Comparison of ENCODE assay signal across 21 mouse cellular contexts in the genomic region with DNA sequence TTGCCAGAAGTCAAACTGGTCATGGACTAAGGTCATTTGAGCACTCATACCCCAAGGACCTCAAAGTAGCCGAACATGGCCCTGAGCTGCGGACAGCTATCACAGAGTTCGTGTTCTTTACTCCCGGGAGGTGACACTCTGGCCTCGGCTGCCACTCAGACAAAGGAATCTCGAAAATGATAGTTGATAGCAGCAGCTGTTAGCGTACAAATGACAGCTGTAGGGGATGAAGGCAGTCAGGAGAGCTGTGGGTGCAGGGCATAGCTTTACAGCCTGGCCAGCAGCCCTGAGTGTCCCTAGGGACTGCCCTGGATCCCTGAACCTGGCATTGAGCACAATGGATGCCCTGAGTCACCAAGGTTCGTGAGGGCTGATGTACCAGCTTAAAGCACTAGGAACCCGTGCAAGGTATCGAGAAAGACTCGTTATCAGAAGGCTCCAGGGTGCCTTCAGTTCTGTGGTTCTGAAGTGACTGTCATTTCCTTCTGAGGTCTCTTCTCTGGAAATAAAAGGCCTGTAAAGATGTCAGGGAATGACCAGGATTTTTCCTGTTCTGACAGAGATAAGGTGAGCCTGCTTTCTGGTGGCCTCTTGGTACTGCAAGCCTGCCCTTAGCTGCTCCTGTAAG. TPM values are rescaled to one million over a fixed set of nuclear protein-coding genes. Genes with fewer than 3 reads are reported as not detected.
DNase-seq lines count a peak whose midpoint lies in the region; ATAC-seq and TF ChIP-seq lines count a peak whose summit lies in the region.
"Had no signal": no experiment of that assay in that cellular context is flagged by ENCODE, and none has a peak within 500 bp of the region (broad histone marks: within the 10 kb centered on the region; RNA-seq: fewer than 3 reads in every experiment).

No protein-coding gene starts in this region.

- H3K9me3 ChIP-seq in midbrain, embryonic 11.5 days (ENCODE audit: control insufficient read depth, low read length), result no peaks in the 10 kb centered on the region
- no peaks in the 10 kb centered on the region for H3K9me3 ChIP-seq in midbrain, postnatal 0 days (ENCODE audit: low read length)
- H3K9me3 ChIP-seq in heart, embryonic 13.5 days, result no peaks in the 10 kb centered on the region
- H3K9me3 ChIP-seq in forebrain, embryonic 14.5 days (replicated peaks; ENCODE audit: control insufficient read depth, low read length), result no peaks in the 10 kb centered on the region
- H3K9me3 ChIP-seq: limb, embryonic 15.5 days; lung, embryonic 15.5 days; midbrain, embryonic 13.5 days had no signal

- H3K4me3 ChIP-seq in midbrain, embryonic 11.5 days (ENCODE audit: low read depth, low read length), result no peak overlapping the region
- no peak overlapping the region for H3K4me3 ChIP-seq in midbrain, postnatal 0 days (ENCODE audit: low read depth, low read length)
- no peak overlapping the region for H3K4me3 ChIP-seq in heart, embryonic 13.5 days
- no peak overlapping the region for H3K4me3 ChIP-seq in myocyte
- no peak overlapping the region for H3K4me3 ChIP-seq in forebrain, embryonic 14.5 days (ENCODE audit: low read depth, low read length)
- H3K4me3 ChIP-seq: erythroblast, embryonic 14.5 days; left cerebral cortex, adult 2 months; limb, embryonic 15.5 days; lung, embryonic 15.5 days; midbrain, embryonic 13.5 days had no signal

- no peak overlapping the region for H3K9ac ChIP-seq in midbrain, embryonic 11.5 days (ENCODE audit: low read length)
- no peak overlapping the region for H3K9ac ChIP-seq in midbrain, postnatal 0 days (replicated peaks; ENCODE audit: low read length, poor library complexity, severe bottlenecking)
- H3K9ac ChIP-seq in heart, embryonic 13.5 days, result peak overlapping the region; percentile 11; the same call in 1 of the 2 replicates
- H3K9ac ChIP-seq in forebrain, embryonic 14.5 days (ENCODE audit: low read length), result no peak overlapping the region
- H3K9ac ChIP-seq: forebrain, postnatal 0 days; limb, embryonic 15.5 days; lung, embryonic 15.5 days; midbrain, embryonic 13.5 days had no signal

- H3K4me2 ChIP-seq in midbrain, embryonic 11.5 days, result no peak overlapping the region
- H3K4me2 ChIP-seq in midbrain, postnatal 0 days (ENCODE audit: low read depth, low read length, poor library complexity, severe bottlenecking), result no peak overlapping the region
- H3K4me2 ChIP-seq in heart, embryonic 13.5 days, result 0 out of 2 replicates have a peak overlapping the region, but pooled peaks have one; percentile 11
- H3K4me2 ChIP-seq in myocyte (ENCODE audit: low read depth), result peak overlapping the region; percentile 80
- H3K4me2 ChIP-seq in forebrain, embryonic 14.5 days (ENCODE audit: low read length), result no peak overlapping the region
- H3K4me2 ChIP-seq: limb, embryonic 15.5 days; lung, embryonic 15.5 days; midbrain, embryonic 13.5 days had no signal

- H3K27ac ChIP-seq in midbrain, embryonic 11.5 days (ENCODE audit: low read depth, low read length), result no peak overlapping the region
- no peak overlapping the region for H3K27ac ChIP-seq in midbrain, postnatal 0 days (ENCODE audit: low read depth, low read length)
- H3K27ac ChIP-seq in heart, embryonic 13.5 days (replicated peaks), result peak overlapping the region; percentile 91
- H3K27ac ChIP-seq in forebrain, embryonic 14.5 days (ENCODE audit: low read depth, low read length), result no peak overlapping the region
- H3K27ac ChIP-seq: left cerebral cortex, adult 2 months; limb, embryonic 15.5 days; lung, embryonic 15.5 days; midbrain, embryonic 13.5 days; stomach, postnatal 0 days had no signal

- no peak overlapping the region for H3ac ChIP-seq in myocyte (ENCODE audit: control insufficient read depth, insufficient read length)

- no peak for TF ChIP-seq CTCF in midbrain, postnatal 0 days (IDR thresholded peaks at IDR 0.05)

- H3K4me1 ChIP-seq in midbrain, embryonic 11.5 days (ENCODE audit: control insufficient read depth, insufficient read depth, low read length), result 0 out of 2 replicates have a peak, but pooled peaks cover 2% of the 10 kb centered on the region
- no peaks in the 10 kb centered on the region; the same call in 1 of the 2 replicates for H3K4me1 ChIP-seq in midbrain, postnatal 0 days (ENCODE audit: insufficient read depth, low read length)
- peaks cover 45% of the 10 kb centered on the region for H3K4me1 ChIP-seq in heart, embryonic 13.5 days
- peaks cover 11% of the 10 kb centered on the region; the same call in 1 of the 2 replicates for H3K4me1 ChIP-seq in forebrain, embryonic 14.5 days (ENCODE audit: control insufficient read depth, insufficient read depth, low read length)

- DNase-seq in heart, adult 11 months, result peak; percentile 96
- no peak for DNase-seq in heart, adult 8-10 months (ENCODE audit: low spot score)
- peak; percentile 65 for DNase-seq in midbrain, embryonic 11.5 days (ENCODE audit: low spot score, missing footprints)
- no peak for DNase-seq in midbrain, postnatal 0 days (ENCODE audit: low spot score)
- no peak for DNase-seq in forebrain, embryonic 14.5 days (ENCODE audit: low spot score)
- DNase-seq: cerebellum, adult 9-11 months; embryo, embryonic 11 days; forebrain, postnatal 0 days; gastrocnemius, postnatal 14 days; kidney, adult 8-10 months; thymus, postnatal 36 days had no signal

- no peak for TF ChIP-seq POLR2A in myocyte (IDR thresholded peaks at IDR 0.05; ENCODE audit: insufficient read length, low read depth)

- H3K36me3 ChIP-seq in midbrain, embryonic 11.5 days (ENCODE audit: control insufficient read depth, insufficient read depth, low read length), result no peaks in the 10 kb centered on the region
- no peaks in the 10 kb centered on the region for H3K36me3 ChIP-seq in midbrain, postnatal 0 days (ENCODE audit: insufficient read depth, low read length)
- no peaks in the 10 kb centered on the region for H3K36me3 ChIP-seq in heart, embryonic 13.5 days
- no peaks in the 10 kb centered on the region for H3K36me3 ChIP-seq in myocyte (ENCODE audit: control insufficient read depth, insufficient read depth)
- no peaks in the 10 kb centered on the region for H3K36me3 ChIP-seq in forebrain, embryonic 14.5 days (ENCODE audit: control insufficient read depth, insufficient read depth, low read length)
- H3K36me3 ChIP-seq: G1E; limb, embryonic 15.5 days; lung, embryonic 15.5 days; midbrain, embryonic 13.5 days had no signal

- H3K79me2 ChIP-seq in myocyte (ENCODE audit: control insufficient read depth, insufficient read depth), result no peaks in the 10 kb centered on the region

- no peak for ATAC-seq in midbrain, embryonic 11.5 days (ENCODE audit: low FRiP score)
- ATAC-seq in midbrain, postnatal 0 days (ENCODE audit: low FRiP score), result no peak
- ATAC-seq in heart, embryonic 13.5 days (ENCODE audit: extremely low read depth, insufficient number of reproducible peaks, low FRiP score, low TSS enrichment), result no peak
- ATAC-seq in forebrain, embryonic 14.5 days, result no peak
- no peak for ATAC-seq in granulocyte monocyte progenitor cell, adult 5-6 weeks (replicated peaks; ENCODE audit: poor library complexity, severe bottlenecking)
- ATAC-seq: forebrain, postnatal 0 days; midbrain, embryonic 13.5 days had no signal

- H3K27me3 ChIP-seq in midbrain, embryonic 11.5 days (ENCODE audit: control insufficient read depth, insufficient read depth, low read length), result no peaks in the 10 kb centered on the region
- H3K27me3 ChIP-seq in midbrain, postnatal 0 days (ENCODE audit: insufficient read depth, low read length), result 0 out of 2 replicates have a peak, but pooled peaks cover 7% of the 10 kb centered on the region
- peaks cover 21% of the 10 kb centered on the region for H3K27me3 ChIP-seq in heart, embryonic 13.5 days (replicated peaks)
- no peaks in the 10 kb centered on the region for H3K27me3 ChIP-seq in myocyte (ENCODE audit: control insufficient read depth, insufficient read depth, insufficient read length)
- no peaks in the 10 kb centered on the region for H3K27me3 ChIP-seq in forebrain, embryonic 14.5 days (replicated peaks; ENCODE audit: control insufficient read depth, insufficient read depth, low read length)
- H3K27me3 ChIP-seq: midbrain, embryonic 13.5 days had no signal

- 78% methylated on average over 11 of the region's 11 CpGs for WGBS in midbrain, embryonic 11.5 days
- 69% methylated on average over 11 of the region's 11 CpGs for WGBS in midbrain, postnatal 0 days
- 24% methylated on average over 11 of the region's 11 CpGs for WGBS in heart, embryonic 13.5 days
- WGBS in forebrain, embryonic 14.5 days, result 80% methylated on average over 11 of the region's 11 CpGs

TF ChIP-seq in myocyte, 11 proteins besides CTCF, POLR2A, EP300 and RAD21:
- TF ChIP-seq TCF3 (IDR thresholded peaks at IDR 0.05; ENCODE audit: insufficient read length, low read depth) (peak; percentile 95), TCF12 (IDR thresholded peaks at IDR 0.05; ENCODE audit: insufficient read depth, poor library complexity, severe bottlenecking) (peak; percentile 98), REST (IDR thresholded peaks at IDR 0.05; ENCODE audit: insufficient read depth, insufficient read length) (no peak), MYOG (IDR thresholded peaks at IDR 0.05; ENCODE audit: control insufficient read depth in 1 of 3, insufficient read depth in 1 of 3, insufficient read length in 2 of 3, low read depth in 2 of 3) (peak; percentile 92 to 98 (median 96)), E2F4 (IDR thresholded peaks at IDR 0.05; ENCODE audit: insufficient read depth) (no peak), MYOD1 (IDR thresholded peaks at IDR 0.05; ENCODE audit: control insufficient read depth in 1 of 3, insufficient read length in 2 of 3, low read depth in 2 of 3) (peak; percentile 89 to 100 (median 99)), SRF (IDR thresholded peaks at IDR 0.05; ENCODE audit: control insufficient read depth, insufficient read length, low read depth) (no peak)
TF ChIP-seq in myocyte: peak in this region for 4.

RNA-seq across cellular contexts. Expression of a gene that starts 55.5 kb away (rescaled TPM):
- total RNA-seq in heart, adult 8-10 months (2022), result 100 to 1,000 TPM; 176 to 234 (median 203) TPM
- polyA plus RNA-seq in midbrain, embryonic 11.5 days (2014; fragmentation: Nextera tagmentation; extraction: Ambion mirVana), result 0.16 TPM in 1 of 2 replicates, not detected in the other
- 1.2 and 1.4 TPM in 2 replicates for total RNA-seq in midbrain, postnatal 0 days (2014; rRNA removed)
- 0.36 and 0.38 TPM in 2 replicates for polyA plus RNA-seq in midbrain, postnatal 0 days (2015; fragmentation: Nextera tagmentation; extraction: Ambion mirVana)
- polyA plus RNA-seq in heart, embryonic 13.5 days (2015; fragmentation: Nextera tagmentation; extraction: Ambion mirVana), result 7.4 and 7.8 TPM in 2 replicates
- 30.6 TPM for polyA plus RNA-seq in myocyte (2012; fragmentation: generic; extraction: Trizol)
- polyA plus RNA-seq in forebrain, embryonic 14.5 days (2014; fragmentation: Nextera tagmentation; extraction: Ambion mirVana), result 0.39 and 0.59 TPM in 2 replicates
- total RNA-seq in granulocyte monocyte progenitor cell, adult 5-6 weeks (2014; fragmentation: Nextera tagmentation), result not detected in 2 replicates
- total RNA-seq in granulocyte monocyte progenitor cell, adult 5-6 weeks (2017), result not detected in 2 replicates
- polyA plus RNA-seq: erythroblast, embryonic 14.5 days; G1E had no signal

Comparison
In these comparisons a context has a peak if more than half of its experiments do, and no peak if none do; other contexts are left out.
1. DNase-seq: peak in heart, adult 11 months (single experiment) and midbrain, embryonic 11.5 days (single experiment); none in heart, adult 8-10 months (single experiment), midbrain, postnatal 0 days (single experiment) and forebrain, embryonic 14.5 days (single experiment).
2. H3K4me2 ChIP-seq: peak in heart, embryonic 13.5 days (single experiment) and myocyte (single experiment); none in midbrain, embryonic 11.5 days (single experiment), midbrain, postnatal 0 days (single experiment) and forebrain, embryonic 14.5 days (single experiment).